Mouse (Mus musculus): ENCODE data around the gene Olfr957. TPM values are rescaled to one million over a fixed set of nuclear protein-coding genes. Genes with fewer than 3 reads are reported as not detected.

Gene Olfr957
- not detected in 2 replicates for polyA plus RNA-seq (2014; fragmentation: Nextera tagmentation; extraction: Ambion mirVana)

- no peaks in the 10 kb centered on the region for H3K27me3 ChIP-seq (ENCODE audit: control insufficient read depth, insufficient read depth, low read length)
- no peak within 1 kb of the TSS for H3K9ac ChIP-seq
- no peak within 1 kb of the TSS for H3K4me3 ChIP-seq (replicated peaks; ENCODE audit: low read length)
- no peaks in the 10 kb centered on the region for H3K9me3 ChIP-seq (ENCODE audit: control insufficient read depth, low read length)
- H3K4me1 ChIP-seq (replicated peaks; ENCODE audit: control insufficient read depth, insufficient read depth, low read length) = no peaks in the 10 kb centered on the region
- H3K4me2 ChIP-seq (replicated peaks) = no peak within 1 kb of the TSS
- DNase-seq (ENCODE audit: low spot score) (no peak), ATAC-seq (ENCODE audit: low FRiP score) (no peak)
- WGBS = 85% methylated on average over 3 of the region's 3 CpGs
- H3K36me3 ChIP-seq (replicated peaks; ENCODE audit: control insufficient read depth, insufficient read depth) = no peaks in the 10 kb centered on the region
- no peak within 1 kb of the TSS for H3K27ac ChIP-seq
Observed at GRCm38 (mm10) chr9:39515531-39515930, at the start of gene Olfr957. Gene Olfr957, minus strand, starts transcription at chr9:39515809.

DNA sequence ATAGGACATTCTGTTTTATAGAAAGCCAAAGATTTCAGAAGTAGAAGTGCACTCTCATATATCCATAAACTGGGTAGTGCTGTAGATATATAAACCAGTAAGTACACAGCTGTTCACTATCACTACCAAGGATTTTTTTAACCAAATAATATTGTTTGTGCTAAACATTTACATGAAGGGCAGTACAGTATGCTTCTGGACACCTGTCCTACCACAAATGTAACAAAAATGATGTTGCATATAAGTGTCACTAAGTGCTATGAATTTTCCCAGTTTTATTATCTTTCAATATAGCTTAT, 42.7 kb upstream of the Olfr957 start:
- ATAC-seq (ENCODE audit: low FRiP score) (peak; percentile 18; the same call in 1 of the 2 replicates), DNase-seq (ENCODE audit: low spot score) (no peak)
- no peak overlapping the region; the same call in 1 of the 2 replicates for H3K9ac ChIP-seq

GRCm38 (mm10) chr9:39557529-39558348, 42.1 kb upstream of the Olfr957 start:
- peak overlapping the region; percentile 18; the same call in 1 of the 2 replicates for H3K4me2 ChIP-seq (replicated peaks)

More for the DNA sequence above, 42.7 kb upstream of the Olfr957 start:
- H3K27ac ChIP-seq = peak overlapping the region; percentile 90
- H3K4me1 ChIP-seq (replicated peaks; ENCODE audit: control insufficient read depth, insufficient read depth, low read length) = peaks cover 7% of the 10 kb centered on the region; the same call in 1 of the 2 replicates
- H3K9me3 ChIP-seq (ENCODE audit: control insufficient read depth, low read length) = no peaks in the 10 kb centered on the region
- H3K4me2 ChIP-seq (replicated peaks) = no peak overlapping the region
- H3K27me3 ChIP-seq (ENCODE audit: control insufficient read depth, insufficient read depth, low read length) = no peaks in the 10 kb centered on the region
- no peak overlapping the region for H3K4me3 ChIP-seq (replicated peaks; ENCODE audit: low read length)
- no peaks in the 10 kb centered on the region for H3K36me3 ChIP-seq (replicated peaks; ENCODE audit: control insufficient read depth, insufficient read depth)

GRCm38 (mm10) chr9:39553946-39554345, 38.3 kb upstream of the Olfr957 start, which contains the start of gene Olfr958:
Gene Olfr958, minus strand, starts transcription at chr9:39554054.
- H3K27me3 ChIP-seq (ENCODE audit: control insufficient read depth, insufficient read depth, low read length) = no peaks in the 10 kb centered on the region
- no peak within 1 kb of the TSS for H3K4me3 ChIP-seq (replicated peaks; ENCODE audit: low read length)
- H3K4me1 ChIP-seq (replicated peaks; ENCODE audit: control insufficient read depth, insufficient read depth, low read length) = peaks cover 7% of the 10 kb centered on the region; the same call in 1 of the 2 replicates
- ATAC-seq (ENCODE audit: low FRiP score) = no peak
- DNase-seq (ENCODE audit: low spot score) = peak; percentile 59
- no peaks in the 10 kb centered on the region for H3K9me3 ChIP-seq (ENCODE audit: control insufficient read depth, low read length)
- no peaks in the 10 kb centered on the region for H3K36me3 ChIP-seq (replicated peaks; ENCODE audit: control insufficient read depth, insufficient read depth)
- 58% methylated on average over 2 of the region's 2 CpGs for WGBS
- H3K4me2 ChIP-seq (replicated peaks) = no peak within 1 kb of the TSS
- no peak within 1 kb of the TSS for H3K9ac ChIP-seq
- no peak within 1 kb of the TSS for H3K27ac ChIP-seq

More at GRCm38 (mm10) chr9:39557529-39558348, 42.1 kb upstream of the Olfr957 start:
- no peak overlapping the region for H3K4me3 ChIP-seq (replicated peaks; ENCODE audit: low read length)
- 26% methylated on average over 3 of the region's 3 CpGs for WGBS
- H3K36me3 ChIP-seq (replicated peaks; ENCODE audit: control insufficient read depth, insufficient read depth) = no peaks in the 10 kb centered on the region
- ATAC-seq (ENCODE audit: low FRiP score) = peak; percentile 94
- H3K4me1 ChIP-seq (replicated peaks; ENCODE audit: control insufficient read depth, insufficient read depth, low read length) = peaks cover 7% of the 10 kb centered on the region; the same call in 1 of the 2 replicates
- no peaks in the 10 kb centered on the region for H3K9me3 ChIP-seq (ENCODE audit: control insufficient read depth, low read length)
- H3K9ac ChIP-seq = peak overlapping the region; percentile 31
- no peaks in the 10 kb centered on the region for H3K27me3 ChIP-seq (ENCODE audit: control insufficient read depth, insufficient read depth, low read length)
- H3K27ac ChIP-seq = peak overlapping the region; percentile 90
- DNase-seq (ENCODE audit: low spot score) = peak; percentile 75

- Histone ChIP-seq H3K36me3 (replicated peaks; ENCODE audit: control insufficient read depth, insufficient read depth) (no peaks in the 10 kb centered on the region), H3K27me3 (ENCODE audit: control insufficient read depth, insufficient read depth, low read length) (no peaks in the 10 kb centered on the region), H3K9me3 (ENCODE audit: control insufficient read depth, low read length) (no peaks in the 10 kb centered on the region), H3K9ac (no peak overlapping the region), H3K4me3 (replicated peaks; ENCODE audit: low read length) (no peak overlapping the region), H3K4me2 (replicated peaks) (no peak overlapping the region), H3K4me1 (replicated peaks; ENCODE audit: control insufficient read depth, insufficient read depth, low read length) (no peaks in the 10 kb centered on the region), H3K27ac (no peak overlapping the region)
- WGBS = 71% methylated on average over 5 of the region's 5 CpGs
- no peak for ATAC-seq (ENCODE audit: low FRiP score)
- no peak for DNase-seq (ENCODE audit: low spot score)
Observed at GRCm38 (mm10) chr9:39550806-39551205, 35.2 kb upstream of the Olfr957 start.

DNA sequence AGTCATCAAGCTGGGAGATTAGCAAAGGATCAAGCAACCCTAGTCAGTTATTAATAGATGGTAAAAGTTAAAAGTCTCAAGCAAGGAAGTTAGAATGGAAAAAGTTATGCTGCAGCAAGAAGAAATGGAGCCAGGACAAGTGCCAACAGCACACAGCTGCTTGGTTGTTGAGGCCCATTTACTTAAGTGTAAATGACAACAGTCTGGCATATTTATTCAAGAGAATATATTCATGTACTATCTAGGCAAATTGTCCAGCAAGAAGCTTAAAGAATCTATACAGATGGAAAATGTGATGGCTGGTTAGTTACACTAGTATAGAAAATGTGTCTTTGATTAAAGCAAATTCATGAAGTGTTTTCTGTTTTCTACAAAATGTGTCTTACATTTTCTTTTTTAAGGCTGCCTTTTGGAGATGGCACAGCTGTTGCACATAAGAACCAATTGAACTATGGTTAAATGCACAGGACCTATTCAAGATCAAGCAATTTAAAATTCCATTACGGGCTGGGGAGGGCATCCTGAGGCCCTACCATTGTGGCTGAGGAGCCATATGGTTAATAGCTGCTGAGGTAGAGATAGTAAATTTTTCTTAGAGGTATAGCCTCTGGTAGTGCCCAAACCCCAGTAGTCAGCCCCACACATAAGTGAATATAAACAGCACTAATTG, 8.1 kb upstream of the Olfr957 start:
- DNase-seq (ENCODE audit: low spot score) (no peak), ATAC-seq (ENCODE audit: low FRiP score) (no peak)
- H3K4me2 ChIP-seq (replicated peaks) = no peak overlapping the region
- H3K36me3 ChIP-seq (replicated peaks; ENCODE audit: control insufficient read depth, insufficient read depth) = no peaks in the 10 kb centered on the region
- no peaks in the 10 kb centered on the region for H3K4me1 ChIP-seq (replicated peaks; ENCODE audit: control insufficient read depth, insufficient read depth, low read length)
- no peak overlapping the region for H3K9ac ChIP-seq
- 70% methylated on average over 1 of the region's 1 CpGs for WGBS
- H3K27me3 ChIP-seq (ENCODE audit: control insufficient read depth, insufficient read depth, low read length) = no peaks in the 10 kb centered on the region
- H3K4me3 ChIP-seq (replicated peaks; ENCODE audit: low read length) = no peak overlapping the region
- H3K9me3 ChIP-seq (ENCODE audit: control insufficient read depth, low read length) = no peaks in the 10 kb centered on the region
- no peak overlapping the region for H3K27ac ChIP-seq

GRCm38 (mm10) chr9:39518595-39518994, 3.0 kb upstream of the Olfr957 start:
- Histone ChIP-seq H3K27me3 (ENCODE audit: control insufficient read depth, insufficient read depth, low read length) (no peaks in the 10 kb centered on the region), H3K27ac (no peak overlapping the region), H3K4me1 (replicated peaks; ENCODE audit: control insufficient read depth, insufficient read depth, low read length) (no peaks in the 10 kb centered on the region), H3K4me3 (replicated peaks; ENCODE audit: low read length) (no peak overlapping the region), H3K4me2 (replicated peaks) (no peak overlapping the region), H3K9me3 (ENCODE audit: control insufficient read depth, low read length) (no peaks in the 10 kb centered on the region), H3K36me3 (replicated peaks; ENCODE audit: control insufficient read depth, insufficient read depth) (no peaks in the 10 kb centered on the region), H3K9ac (no peak overlapping the region)
- ATAC-seq (ENCODE audit: low FRiP score) (no peak), DNase-seq (ENCODE audit: low spot score) (no peak)

DNA sequence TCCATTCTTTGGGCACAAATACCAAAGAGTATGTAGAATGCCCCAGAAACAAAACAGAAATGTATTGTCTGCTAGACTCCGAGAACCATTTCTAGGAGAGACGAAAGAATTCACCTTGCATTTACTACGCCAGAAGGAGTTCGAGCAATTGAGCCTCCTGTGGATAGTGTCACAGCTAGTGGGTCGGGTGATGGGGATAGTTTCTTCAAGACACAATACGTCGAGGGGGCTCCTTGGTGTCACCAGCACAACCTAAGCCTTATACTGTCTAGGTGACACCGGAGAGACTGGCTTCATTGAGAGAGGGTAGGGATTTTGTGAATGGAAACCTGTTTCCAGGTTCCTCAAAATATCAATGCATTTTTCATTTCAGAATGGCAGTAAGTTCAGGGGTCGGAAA, 6.2 kb downstream of the Olfr957 start:
- H3K4me2 ChIP-seq (replicated peaks) = no peak overlapping the region
- H3K36me3 ChIP-seq (replicated peaks; ENCODE audit: control insufficient read depth, insufficient read depth) = no peaks in the 10 kb centered on the region
- 80% methylated on average over 9 of the region's 9 CpGs for WGBS
- H3K27me3 ChIP-seq (ENCODE audit: control insufficient read depth, insufficient read depth, low read length) = no peaks in the 10 kb centered on the region
- H3K9ac ChIP-seq = no peak overlapping the region
- no peaks in the 10 kb centered on the region for H3K9me3 ChIP-seq (ENCODE audit: control insufficient read depth, low read length)
- H3K27ac ChIP-seq = no peak overlapping the region
- ATAC-seq (ENCODE audit: low FRiP score) = no peak
- H3K4me1 ChIP-seq (replicated peaks; ENCODE audit: control insufficient read depth, insufficient read depth, low read length) = no peaks in the 10 kb centered on the region
- H3K4me3 ChIP-seq (replicated peaks; ENCODE audit: low read length) = no peak overlapping the region
- no peak for DNase-seq (ENCODE audit: low spot score)

DNA sequence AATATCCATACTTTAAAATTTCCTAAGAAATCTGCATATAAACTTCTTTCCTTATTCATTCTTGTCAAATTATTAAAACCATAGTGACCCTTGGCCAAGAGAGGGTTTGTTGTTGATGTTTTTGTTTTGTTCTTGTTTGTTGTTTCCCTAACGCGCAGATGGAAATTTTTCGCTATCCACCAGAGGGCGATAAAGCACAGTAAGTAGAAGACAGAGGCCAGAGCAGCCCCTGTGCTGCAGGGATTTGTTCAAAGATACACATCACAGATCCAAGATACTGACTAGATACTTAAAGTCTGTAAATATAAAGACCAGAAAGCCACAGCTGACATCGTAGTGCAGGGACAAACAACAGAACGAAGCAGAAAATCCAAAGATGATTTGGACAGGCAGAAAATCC, 6.6 kb downstream of the Olfr957 start:
- Histone ChIP-seq H3K9ac (no peak overlapping the region), H3K9me3 (ENCODE audit: control insufficient read depth, low read length) (no peaks in the 10 kb centered on the region), H3K36me3 (replicated peaks; ENCODE audit: control insufficient read depth, insufficient read depth) (no peaks in the 10 kb centered on the region), H3K4me2 (replicated peaks) (no peak overlapping the region), H3K4me1 (replicated peaks; ENCODE audit: control insufficient read depth, insufficient read depth, low read length) (no peaks in the 10 kb centered on the region), H3K27ac (no peak overlapping the region), H3K27me3 (ENCODE audit: control insufficient read depth, insufficient read depth, low read length) (no peaks in the 10 kb centered on the region), H3K4me3 (replicated peaks; ENCODE audit: low read length) (no peak overlapping the region)
- DNase-seq (ENCODE audit: low spot score) = peak; percentile 90
- ATAC-seq (ENCODE audit: low FRiP score) = peak; percentile 76; the same call in 1 of the 2 replicates
- 13% methylated on average over 6 of the region's 6 CpGs for WGBS

Data from hindbrain, embryonic 14.5 days (tissue).